Mouse (Mus musculus): ENCODE data around the gene Sh3rf3.

GRCm38 (mm10) chr10:59119811-59120210 lies 306.7 kb downstream of the Sh3rf3 start:
- no peak for TF ChIP-seq POLR2A (IDR thresholded peaks at IDR 0.05; ENCODE audit: control insufficient read depth, extremely low read depth, insufficient read depth, low read length, poor library complexity)
- no peak for TF ChIP-seq CTCF (IDR thresholded peaks at IDR 0.05; ENCODE audit: borderline replicate concordance, control insufficient read depth, extremely low read depth, insufficient read depth, low read length, poor library complexity)
